Mouse (Mus musculus) erythroblast, embryonic 14.5 days (primary cell): ENCODE measurements around the gene Ddc.

Source experiments
- GATA1 ChIP-seq: IDR thresholded peaks from 2 replicates; pipeline ENCODE4 v1.6.1; 2012; ENCODE audit warnings: low read length, inconsistent platforms, mixed read lengths
- TAL1 ChIP-seq: IDR thresholded peaks from 3 replicates; pipeline ENCODE4 v1.6.1; 2012; ENCODE audit warnings: low read length, inconsistent platforms, mixed read lengths

- no peak for TF ChIP-seq GATA1
- TF ChIP-seq TAL1 = no peak
Observed at GRCm38 (mm10) chr11:11848467-11848866, 49.5 kb downstream of the Ddc start.
